Comparison of ENCODE assay signal across 9 mouse cellular contexts in the genomic region with DNA sequence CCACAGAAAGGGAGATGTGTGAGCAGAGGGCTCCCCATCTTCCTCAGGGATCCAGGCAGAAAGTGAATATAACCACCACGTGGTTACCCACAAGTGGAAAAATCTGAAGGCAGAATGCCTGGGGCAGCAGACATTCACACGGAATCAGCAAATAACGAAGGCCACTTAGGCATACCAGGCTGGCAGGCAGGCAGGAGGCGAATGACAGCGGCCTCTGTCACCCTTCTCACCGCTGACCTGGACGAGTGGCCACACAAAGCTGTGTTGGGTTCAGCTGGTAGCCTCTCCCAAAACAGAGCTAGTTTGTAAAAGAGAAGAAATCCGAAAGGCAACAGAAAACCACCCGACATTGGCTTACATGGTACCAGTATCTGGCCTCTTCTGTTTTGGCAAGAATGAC. TPM values are rescaled to one million over a fixed set of nuclear protein-coding genes. Genes with fewer than 3 reads are reported as not detected.
DNase-seq lines count a peak whose midpoint lies in the region; ATAC-seq lines count a peak whose summit lies in the region.
"Had no signal": no experiment of that assay in that cellular context is flagged by ENCODE, and none has a peak within 500 bp of the region (broad histone marks: within the 10 kb centered on the region; RNA-seq: fewer than 3 reads in every experiment).

No protein-coding gene starts in this region.

- peak overlapping the region; percentile 80 for H3K9ac ChIP-seq in kidney, embryonic 14.5 days (ENCODE audit: low read depth, low read length)
- H3K9ac ChIP-seq in embryonic facial prominence, embryonic 14.5 days (ENCODE audit: low read depth, low read length): peak overlapping the region; percentile 82
- H3K9ac ChIP-seq in intestine, embryonic 16.5 days (ENCODE audit: low read depth, low read length): peak overlapping the region; percentile 86
- H3K9ac ChIP-seq in midbrain, embryonic 16.5 days (ENCODE audit: low read depth, low read length): peak overlapping the region; percentile 75

- no peak for ATAC-seq in kidney, embryonic 14.5 days (ENCODE audit: low FRiP score, low TSS enrichment)
- no peak for ATAC-seq in embryonic facial prominence, embryonic 14.5 days (ENCODE audit: low read depth)
- ATAC-seq in intestine, embryonic 16.5 days: no peak
- ATAC-seq in midbrain, embryonic 16.5 days: no peak
- no peak for ATAC-seq in megakaryocyte progenitor cell, adult 5-6 weeks (replicated peaks; ENCODE audit: poor library complexity)

- H3K4me1 ChIP-seq in kidney, embryonic 14.5 days (ENCODE audit: control insufficient read depth, insufficient read depth, low read length): peaks cover 24% of the 10 kb centered on the region
- peaks cover 22% of the 10 kb centered on the region for H3K4me1 ChIP-seq in embryonic facial prominence, embryonic 14.5 days (ENCODE audit: control insufficient read depth, insufficient read depth, low read length)
- H3K4me1 ChIP-seq in intestine, embryonic 16.5 days (ENCODE audit: control insufficient read depth, insufficient read depth, low read length): peaks cover 23% of the 10 kb centered on the region
- peaks cover 23% of the 10 kb centered on the region for H3K4me1 ChIP-seq in midbrain, embryonic 16.5 days (ENCODE audit: control insufficient read depth, insufficient read depth, low read length)

- 22% methylated on average over 9 of the region's 9 CpGs for WGBS in kidney, embryonic 14.5 days
- WGBS in embryonic facial prominence, embryonic 14.5 days: 13% methylated on average over 9 of the region's 9 CpGs
- 20% methylated on average over 9 of the region's 9 CpGs for WGBS in intestine, embryonic 16.5 days
- 12% methylated on average over 9 of the region's 9 CpGs for WGBS in midbrain, embryonic 16.5 days

- H3K4me3 ChIP-seq in kidney, embryonic 14.5 days (ENCODE audit: low read length): peak overlapping the region; percentile 76
- peak overlapping the region; percentile 60 for H3K4me3 ChIP-seq in embryonic facial prominence, embryonic 14.5 days (ENCODE audit: low read depth, low read length)
- H3K4me3 ChIP-seq in intestine, embryonic 16.5 days (ENCODE audit: low read length): peak overlapping the region; percentile 92
- H3K4me3 ChIP-seq in midbrain, embryonic 16.5 days (ENCODE audit: low read depth, low read length): peak overlapping the region; percentile 65

- no peaks in the 10 kb centered on the region for H3K27me3 ChIP-seq in kidney, embryonic 14.5 days (ENCODE audit: control insufficient read depth, insufficient read depth, low read length)
- no peaks in the 10 kb centered on the region for H3K27me3 ChIP-seq in embryonic facial prominence, embryonic 14.5 days (replicated peaks; ENCODE audit: control insufficient read depth, insufficient read depth, low read length)
- no peaks in the 10 kb centered on the region for H3K27me3 ChIP-seq in intestine, embryonic 16.5 days (replicated peaks; ENCODE audit: control insufficient read depth, insufficient read depth, low read length)
- H3K27me3 ChIP-seq in midbrain, embryonic 16.5 days (ENCODE audit: control insufficient read depth, insufficient read depth, low read depth, low read length): no peaks in the 10 kb centered on the region

- no peak overlapping the region for H3K27ac ChIP-seq in kidney, embryonic 14.5 days (ENCODE audit: low read depth, low read length)
- H3K27ac ChIP-seq in embryonic facial prominence, embryonic 14.5 days (replicated peaks; ENCODE audit: low read depth, low read length): peak overlapping the region; percentile 89; the same call in 1 of the 2 replicates
- H3K27ac ChIP-seq in intestine, embryonic 16.5 days (ENCODE audit: low read length): no peak overlapping the region
- no peak overlapping the region for H3K27ac ChIP-seq in midbrain, embryonic 16.5 days (ENCODE audit: low read length)

- no peak for DNase-seq in kidney, postnatal 36 days
- DNase-seq in embryonic facial prominence, embryonic 14.5 days (ENCODE audit: low spot score): no peak
- no peak for DNase-seq in B cell, adult 2 months
- no peak for DNase-seq in gastrocnemius, adult 8-10 months (ENCODE audit: low spot score in 2 of 2)

- no peaks in the 10 kb centered on the region for H3K9me3 ChIP-seq in kidney, embryonic 14.5 days (ENCODE audit: control insufficient read depth, low read length)
- no peaks in the 10 kb centered on the region for H3K9me3 ChIP-seq in embryonic facial prominence, embryonic 14.5 days (ENCODE audit: control insufficient read depth, low read length)
- no peaks in the 10 kb centered on the region for H3K9me3 ChIP-seq in intestine, embryonic 16.5 days (ENCODE audit: control insufficient read depth, low read length)
- H3K9me3 ChIP-seq in midbrain, embryonic 16.5 days (replicated peaks; ENCODE audit: control insufficient read depth, low read length, poor library complexity, severe bottlenecking): no peaks in the 10 kb centered on the region

- peak overlapping the region; percentile 75 for H3K4me2 ChIP-seq in kidney, embryonic 14.5 days (replicated peaks; ENCODE audit: low read depth, low read length)
- peak overlapping the region; percentile 76 for H3K4me2 ChIP-seq in embryonic facial prominence, embryonic 14.5 days (ENCODE audit: low read depth, low read length)
- H3K4me2 ChIP-seq in intestine, embryonic 16.5 days (ENCODE audit: low read depth, low read length): peak overlapping the region; percentile 76
- H3K4me2 ChIP-seq in midbrain, embryonic 16.5 days (ENCODE audit: low read length): peak overlapping the region; percentile 81

- no peaks in the 10 kb centered on the region for H3K36me3 ChIP-seq in kidney, embryonic 14.5 days (ENCODE audit: control insufficient read depth, insufficient read depth, low read length)
- no peaks in the 10 kb centered on the region for H3K36me3 ChIP-seq in embryonic facial prominence, embryonic 14.5 days (ENCODE audit: control insufficient read depth, insufficient read depth, low read length)
- H3K36me3 ChIP-seq in intestine, embryonic 16.5 days (ENCODE audit: control insufficient read depth, insufficient read depth, low read length): no peaks in the 10 kb centered on the region
- H3K36me3 ChIP-seq in midbrain, embryonic 16.5 days (ENCODE audit: control insufficient read depth, insufficient read depth, low read length): no peaks in the 10 kb centered on the region

RNA-seq across cellular contexts. Expression of a gene that starts 1.1 kb away (rescaled TPM):
- polyA plus RNA-seq in kidney, embryonic 14.5 days (2014; fragmentation: Nextera tagmentation; extraction: Ambion mirVana): 0.03 and 0.14 TPM in 2 replicates
- polyA plus RNA-seq in embryonic facial prominence, embryonic 14.5 days (2014; fragmentation: Nextera tagmentation; extraction: Ambion mirVana): 0.28 and 0.75 TPM in 2 replicates
- 0.11 and 0.15 TPM in 2 replicates for polyA plus RNA-seq in intestine, embryonic 16.5 days (2015; fragmentation: Nextera tagmentation; extraction: Ambion mirVana)
- polyA plus RNA-seq in midbrain, embryonic 16.5 days (2015; fragmentation: Nextera tagmentation; extraction: Ambion mirVana): 1.7 and 1.9 TPM in 2 replicates
- not detected in 2 replicates for total RNA-seq in megakaryocyte progenitor cell, adult 5-6 weeks (2015)
- not detected in 2 replicates for total RNA-seq in megakaryocyte progenitor cell, adult 5-6 weeks (2017)
- total RNA-seq in gastrocnemius, adult 8-10 months (2022): not detected

RNA-seq across cellular contexts. Expression of a gene that starts 1.1 kb away (rescaled TPM):
- 8.3 and 14.6 TPM in 2 replicates for polyA plus RNA-seq in kidney, embryonic 14.5 days (2014; fragmentation: Nextera tagmentation; extraction: Ambion mirVana)
- 10.7 and 12.5 TPM in 2 replicates for polyA plus RNA-seq in embryonic facial prominence, embryonic 14.5 days (2014; fragmentation: Nextera tagmentation; extraction: Ambion mirVana)
- polyA plus RNA-seq in intestine, embryonic 16.5 days (2015; fragmentation: Nextera tagmentation; extraction: Ambion mirVana): 8.0 and 8.8 TPM in 2 replicates
- 3.5 and 4.3 TPM in 2 replicates for polyA plus RNA-seq in midbrain, embryonic 16.5 days (2015; fragmentation: Nextera tagmentation; extraction: Ambion mirVana)
- total RNA-seq in megakaryocyte progenitor cell, adult 5-6 weeks (2015): 10.2 and 13.1 TPM in 2 replicates
- total RNA-seq in megakaryocyte progenitor cell, adult 5-6 weeks (2017): 12.1 and 18.3 TPM in 2 replicates
- total RNA-seq in gastrocnemius, adult 8-10 months (2022): 1 to 10 TPM in 1 of 4 experiments, under 1 TPM in 3; 0.27 to 1.0 (median 0.48) TPM

RNA-seq across cellular contexts. Expression of a gene that starts 19.5 kb away (rescaled TPM):
- polyA plus RNA-seq in kidney, embryonic 14.5 days (2014; fragmentation: Nextera tagmentation; extraction: Ambion mirVana): 0.09 TPM in 1 of 2 replicates, not detected in the other
- polyA plus RNA-seq in embryonic facial prominence, embryonic 14.5 days (2014; fragmentation: Nextera tagmentation; extraction: Ambion mirVana): 0.38 and 0.58 TPM in 2 replicates
- polyA plus RNA-seq in intestine, embryonic 16.5 days (2015; fragmentation: Nextera tagmentation; extraction: Ambion mirVana): not detected in 2 replicates
- polyA plus RNA-seq in midbrain, embryonic 16.5 days (2015; fragmentation: Nextera tagmentation; extraction: Ambion mirVana): 0.57 and 0.90 TPM in 2 replicates
- not detected in 2 replicates for total RNA-seq in megakaryocyte progenitor cell, adult 5-6 weeks (2015)
- not detected in 2 replicates for total RNA-seq in megakaryocyte progenitor cell, adult 5-6 weeks (2017)
- not detected for total RNA-seq in gastrocnemius, adult 8-10 months (2022)
- polyA plus RNA-seq: inflammation-experienced regulatory T-cells, adult 6 months had no signal

RNA-seq across cellular contexts. Expression of a gene that starts 52.7 kb away (rescaled TPM):
- polyA plus RNA-seq in kidney, embryonic 14.5 days (2014; fragmentation: Nextera tagmentation; extraction: Ambion mirVana): 1.8 and 2.1 TPM in 2 replicates
- 0.86 and 1.2 TPM in 2 replicates for polyA plus RNA-seq in embryonic facial prominence, embryonic 14.5 days (2014; fragmentation: Nextera tagmentation; extraction: Ambion mirVana)
- polyA plus RNA-seq in intestine, embryonic 16.5 days (2015; fragmentation: Nextera tagmentation; extraction: Ambion mirVana): 0.68 and 1.2 TPM in 2 replicates
- polyA plus RNA-seq in midbrain, embryonic 16.5 days (2015; fragmentation: Nextera tagmentation; extraction: Ambion mirVana): 1.0 and 1.1 TPM in 2 replicates
- not detected in 2 replicates for total RNA-seq in megakaryocyte progenitor cell, adult 5-6 weeks (2015)
- total RNA-seq in megakaryocyte progenitor cell, adult 5-6 weeks (2017): 0.34 and 0.62 TPM in 2 replicates
- under 1 TPM; 0.34 to 0.58 (median 0.42) TPM for total RNA-seq in gastrocnemius, adult 8-10 months (2022)
